Mouse (Mus musculus): Measurements from ENCODE around the gene Skor1.

DNA sequence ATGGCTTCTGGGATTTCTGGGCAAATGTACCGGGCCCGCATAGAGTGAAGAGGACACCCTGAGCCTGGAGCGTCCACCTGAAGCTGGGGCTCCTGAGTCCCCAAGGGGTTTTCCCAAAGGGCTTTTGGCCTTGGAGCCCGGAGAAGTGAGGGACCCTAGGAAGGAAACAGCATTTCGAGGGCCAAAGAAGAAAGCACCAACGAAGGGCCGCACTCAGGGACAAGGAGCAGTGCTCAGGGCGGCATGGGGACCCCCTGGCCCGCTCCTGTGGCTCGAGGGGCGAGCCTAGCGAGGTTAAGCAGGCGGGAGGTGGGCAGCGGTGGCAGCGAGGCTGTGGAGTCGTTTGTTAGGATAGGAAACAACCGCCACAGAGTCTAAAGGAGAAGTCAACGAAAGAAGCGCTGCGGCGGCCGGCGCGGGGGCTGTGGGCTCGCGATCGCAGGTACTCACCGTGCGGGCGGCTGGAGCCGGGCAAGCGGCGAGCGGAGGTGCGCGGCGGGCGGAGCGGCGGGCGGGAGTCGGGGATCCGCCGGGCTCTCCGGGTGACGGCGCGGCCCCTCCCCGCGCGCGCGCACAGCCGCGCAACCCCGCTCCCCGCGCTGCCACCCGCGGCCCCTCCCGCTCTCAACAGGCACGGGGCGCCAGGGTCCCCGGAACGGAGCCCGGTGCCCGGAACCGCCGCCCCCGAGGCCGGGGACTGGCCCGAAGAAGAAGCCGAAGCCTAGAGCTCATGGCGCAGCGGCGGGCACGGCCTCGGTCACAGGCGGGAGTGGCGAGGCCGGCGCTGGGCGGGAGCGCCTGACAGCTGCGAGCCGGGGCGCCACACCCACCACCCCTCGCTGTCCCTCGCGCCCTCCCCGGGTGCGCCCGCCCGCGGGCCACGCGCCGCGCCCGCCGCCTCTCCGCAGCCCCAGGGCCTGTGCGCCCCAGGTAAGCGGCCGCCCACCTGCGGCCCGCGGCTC lies at the start of gene Skor1:
- TF ChIP-seq CTCF (IDR thresholded peaks at IDR 0.05; ENCODE audit: control insufficient read depth, insufficient read depth, insufficient read length) (no peak), MYOG (IDR thresholded peaks at IDR 0.05; ENCODE audit: control insufficient read depth, extremely low read depth, insufficient read length) (no peak), USF1 (IDR thresholded peaks at IDR 0.05; ENCODE audit: low read depth) (no peak), FOSL1 (IDR thresholded peaks at IDR 0.05; ENCODE audit: insufficient read depth, low read length, poor library complexity, severe bottlenecking) (no peak)
